Mouse (Mus musculus) adrenal gland, postnatal 36 days (tissue): ENCODE measurements around the gene Dnajb14. TPM values are rescaled to one million over a fixed set of nuclear protein-coding genes. Genes with fewer than 3 reads are reported as not detected.
"Not testable (repeated sequence)": the region's sequence is repeated elsewhere in the genome, so short reads cannot be mapped to it uniquely, and the experiment has no call there.

Experiments used
- DNase-seq, 2 experiments: peaks; one replicate each; pipeline ENCODE4 v3.0.0; 2021; ENCODE audit warnings: mixed read lengths in 1 of 2
- long read RNA-seq, 2 experiments: library from polyadenylated mRNA; stranded (forward); transcript quantifications; one replicate each; pipeline ENCODE4 v2.0.0; 2021; ENCODE audit warnings: borderline sequencing depth in 2 of 2
- total RNA-seq, 2 experiments: library from RNA; stranded (reverse); gene quantifications; 2 replicates each; pipeline ENCODE4 v1.2.3; 2021

The Dnajb14 gene
- total RNA-seq = 10 to 100 TPM; 20.6 to 21.1 TPM
- long read RNA-seq, experiment 1, full-length matches to known transcripts = 26 of 27 reads
- long read RNA-seq, experiment 1, partial matches to known transcripts = 0 of 27 reads
- long read RNA-seq, experiment 1, other reads (novel, unspliced or antisense) = 1 of 27 reads
- long read RNA-seq, experiment 2, full-length matches to known transcripts = 2 of 3 reads
- long read RNA-seq, experiment 2, partial matches to known transcripts = 0 of 3 reads
- long read RNA-seq, experiment 2, other reads (novel, unspliced or antisense) = 1 of 3 reads

GRCm38 (mm10) chr3:137867437-137868093 lies at the start of gene Dnajb14:
Gene Dnajb14 (plus strand): TSS chr3:137867675.
- DNase-seq = peak; percentile 82 to 90

DNA sequence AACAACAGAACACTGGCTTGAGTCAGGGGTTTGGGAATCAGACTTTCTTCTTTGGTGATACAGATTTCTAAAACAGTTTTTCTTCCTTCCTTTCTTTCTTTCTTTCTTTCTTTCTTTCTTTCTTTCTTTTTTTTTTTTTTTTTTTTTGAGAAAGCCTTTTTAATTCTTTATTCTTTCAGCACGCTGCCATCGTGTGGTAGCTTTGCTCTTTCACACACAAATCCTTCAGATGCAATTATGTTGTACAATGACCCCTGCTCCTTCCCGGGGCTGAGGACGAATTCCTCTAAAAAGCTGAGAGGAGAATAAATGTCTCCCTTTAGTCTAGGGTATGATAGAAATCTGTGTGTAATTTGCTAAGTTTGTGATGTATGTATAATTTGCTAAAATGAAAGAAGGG lies 48.8 kb upstream of the Dnajb14 start:
- no peak for DNase-seq

DNA sequence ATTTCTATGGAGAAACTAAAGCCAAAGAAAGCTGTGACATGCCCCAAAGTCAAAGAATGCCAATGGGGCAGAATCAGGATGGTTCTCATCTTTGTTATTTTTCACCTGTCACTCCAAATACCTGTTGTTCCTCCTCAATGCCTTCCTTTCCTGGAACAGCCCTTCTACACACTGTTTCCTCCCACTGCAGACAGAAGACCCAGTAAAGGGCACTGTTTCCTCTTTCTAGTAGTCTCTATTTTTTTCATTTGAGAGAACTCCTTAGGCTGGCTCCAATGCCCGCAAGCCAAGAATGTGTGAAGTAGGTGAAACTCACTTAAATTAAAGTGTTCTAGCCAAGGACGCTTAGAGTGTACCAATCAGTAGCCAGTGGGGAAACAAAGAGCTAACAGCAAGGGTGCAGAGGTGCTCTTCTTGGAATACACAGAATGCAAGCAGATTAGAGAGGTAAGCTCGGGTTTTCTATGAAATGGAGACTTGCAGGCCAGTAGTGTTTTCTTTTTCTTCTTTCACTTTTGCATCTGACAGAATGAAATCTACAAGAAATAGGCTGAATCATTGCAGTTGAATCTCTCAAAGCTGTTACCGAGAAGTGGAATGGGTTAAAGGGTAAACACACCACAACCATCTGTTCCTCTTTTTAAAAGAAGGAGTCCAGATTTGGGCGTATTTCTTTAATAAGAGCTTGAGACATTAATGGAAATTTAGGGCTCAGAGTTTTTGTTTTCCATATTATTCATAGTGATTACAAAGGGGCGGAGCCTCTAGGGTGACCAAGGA lies 46.6 kb upstream of the Dnajb14 start:
- no peak for DNase-seq

DNA sequence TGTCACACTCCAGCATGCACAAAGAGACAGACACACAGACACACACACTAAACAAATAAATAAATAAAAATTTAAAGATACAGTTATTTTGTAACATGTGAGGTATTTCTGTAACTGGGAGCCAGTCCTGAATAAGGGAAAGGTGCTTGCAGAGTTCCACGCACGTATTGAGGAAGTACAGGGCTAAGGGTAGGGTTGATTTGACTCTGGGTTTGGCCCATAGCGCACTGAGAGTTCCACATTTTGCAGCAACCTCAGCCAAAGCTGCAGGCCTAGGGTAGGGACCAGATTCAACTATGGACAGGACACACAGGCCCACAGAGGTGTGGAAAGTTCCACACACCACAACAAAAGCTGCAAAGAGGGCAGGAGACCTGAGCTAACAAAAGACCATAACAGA lies 44.2 kb upstream of the Dnajb14 start:
- no peak for DNase-seq

GRCm38 (mm10) chr3:137827678-137828077 lies 39.8 kb upstream of the Dnajb14 start:
- no peak for DNase-seq

DNA sequence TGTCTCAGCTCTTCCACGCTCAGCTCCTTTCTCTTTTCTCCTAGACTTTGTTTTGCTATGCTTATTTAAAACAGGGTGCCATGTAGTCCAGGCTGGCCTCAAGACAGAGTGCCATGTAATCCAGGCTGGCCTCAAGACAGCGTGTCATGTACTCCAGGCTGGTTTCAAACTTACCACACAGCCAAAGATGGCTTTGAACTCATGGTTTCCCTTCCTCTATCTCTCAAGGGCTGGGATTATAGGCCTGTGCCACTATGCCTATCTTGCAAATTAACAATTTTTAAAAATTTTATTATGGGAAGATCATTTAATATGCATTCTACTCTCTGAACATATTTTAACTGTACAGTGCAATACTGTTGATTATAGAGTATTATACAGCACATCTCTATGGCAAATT lies 36.3 kb upstream of the Dnajb14 start:
- no peak for DNase-seq

DNA sequence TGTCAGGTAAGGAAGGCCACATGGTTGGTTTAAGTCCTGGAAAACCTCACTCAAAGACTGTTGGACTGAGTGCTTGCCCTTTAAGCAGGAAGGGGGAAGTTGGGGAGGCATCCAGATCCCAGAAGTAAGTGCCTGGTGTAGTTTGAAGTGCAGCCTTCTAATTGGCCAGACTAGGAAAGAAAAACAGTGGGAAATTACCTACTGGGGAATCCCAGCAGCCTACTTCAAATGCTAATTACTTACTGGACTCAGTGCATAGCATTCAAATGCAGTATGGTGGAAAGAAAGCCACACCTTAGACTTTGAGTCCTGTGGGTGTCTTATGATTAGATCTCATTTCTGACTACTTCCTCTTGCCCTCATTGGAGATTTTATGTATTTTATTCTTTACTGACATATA lies 34.3 kb upstream of the Dnajb14 start:
- no peak for DNase-seq

- no peak for DNase-seq
Measured at GRCm38 (mm10) chr3:137833698-137834097, 33.8 kb upstream of the Dnajb14 start.

DNA sequence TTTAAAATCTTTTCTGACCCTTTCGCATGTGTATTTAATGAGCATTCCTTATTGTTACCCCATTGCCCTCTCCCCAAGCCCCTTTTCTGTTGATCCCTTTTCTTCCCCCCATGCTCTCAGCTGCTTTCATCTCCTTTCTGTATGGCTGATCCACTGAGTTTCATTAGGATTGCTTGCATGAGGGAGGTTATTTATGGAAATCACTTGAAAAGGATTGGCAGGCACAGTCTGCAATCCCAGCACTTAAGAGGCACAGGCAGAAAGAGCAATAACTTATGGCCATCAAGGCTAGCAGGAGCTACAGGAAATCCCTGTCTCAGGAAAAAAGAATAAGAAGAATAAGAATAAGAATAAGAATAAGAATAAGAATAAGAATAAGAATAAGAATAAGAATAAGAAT lies 30.9 kb upstream of the Dnajb14 start:
- no peak for DNase-seq

GRCm38 (mm10) chr3:137838160-137838559 lies 29.3 kb upstream of the Dnajb14 start:
- DNase-seq = no peak

GRCm38 (mm10) chr3:137842944-137843343 lies 24.5 kb upstream of the Dnajb14 start:
- DNase-seq = no peak

GRCm38 (mm10) chr3:137844263-137844662 lies 23.2 kb upstream of the Dnajb14 start:
- DNase-seq = no peak

GRCm38 (mm10) chr3:137846552-137846951 lies 20.9 kb upstream of the Dnajb14 start:
- no peak for DNase-seq

DNA sequence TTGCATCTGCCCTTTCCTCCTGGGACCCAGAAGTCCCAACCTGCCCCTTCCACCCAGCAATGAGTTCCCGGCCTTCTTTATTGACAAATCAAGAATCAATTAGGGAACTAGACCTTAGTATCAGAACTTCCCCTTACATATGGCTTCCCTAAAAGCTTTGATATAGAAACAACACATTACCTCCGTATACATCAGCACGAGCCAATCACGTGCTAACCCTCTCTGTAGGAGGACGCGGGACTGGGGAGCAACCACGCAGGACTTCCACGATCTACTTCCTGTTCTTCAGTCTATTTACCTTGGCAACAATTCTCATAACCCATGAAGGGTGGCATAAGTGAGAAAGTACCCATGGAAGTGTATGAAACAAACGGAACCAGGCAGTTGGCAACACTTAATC lies 19.1 kb upstream of the Dnajb14 start:
- DNase-seq = no peak

GRCm38 (mm10) chr3:137849697-137850096 lies 17.8 kb upstream of the Dnajb14 start:
- peak; percentile 7 for DNase-seq

DNA sequence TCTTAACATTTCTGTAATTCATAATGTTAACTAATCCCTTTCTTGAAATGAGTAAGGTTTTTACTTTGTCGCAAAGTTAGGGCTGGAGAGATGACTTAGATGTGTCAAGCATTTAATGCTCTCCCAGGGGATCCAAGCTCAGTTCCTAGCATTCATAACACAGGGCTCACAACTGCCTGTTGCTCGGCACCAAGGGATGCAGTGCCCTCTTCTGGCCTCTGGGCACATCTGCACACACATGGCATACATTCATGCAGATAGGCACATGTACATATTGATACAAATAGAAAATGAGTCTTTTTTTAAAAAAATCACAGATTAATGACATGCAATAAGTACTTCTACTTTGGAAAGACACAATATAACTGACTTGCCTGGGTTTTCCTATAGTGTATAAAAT lies 16.3 kb upstream of the Dnajb14 start:
- DNase-seq = no peak

DNA sequence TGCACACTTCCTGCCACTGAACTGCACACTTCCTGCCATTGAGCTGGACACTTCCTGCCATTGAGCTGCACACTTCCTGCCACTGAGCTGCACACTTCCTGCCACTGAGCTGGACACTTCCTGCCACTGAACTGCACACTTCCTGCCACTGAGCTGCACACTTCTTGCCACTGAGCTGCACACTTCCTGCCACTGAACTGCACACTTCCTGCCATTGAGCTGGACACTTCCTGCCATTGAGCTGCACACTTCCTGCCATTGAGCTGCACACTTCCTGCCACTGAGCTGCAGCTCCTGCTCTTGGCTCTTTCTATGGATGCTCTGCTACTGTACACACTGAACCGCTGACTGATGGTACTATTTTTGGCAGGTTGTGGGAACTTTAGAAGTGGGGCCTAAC lies 14.5 kb upstream of the Dnajb14 start:
- DNase-seq = not testable (repeated sequence)

GRCm38 (mm10) chr3:137855328-137855727 lies 12.1 kb upstream of the Dnajb14 start:
- DNase-seq = no peak

- no peak for DNase-seq
Measured at GRCm38 (mm10) chr3:137856061-137856460, 11.4 kb upstream of the Dnajb14 start.

DNA sequence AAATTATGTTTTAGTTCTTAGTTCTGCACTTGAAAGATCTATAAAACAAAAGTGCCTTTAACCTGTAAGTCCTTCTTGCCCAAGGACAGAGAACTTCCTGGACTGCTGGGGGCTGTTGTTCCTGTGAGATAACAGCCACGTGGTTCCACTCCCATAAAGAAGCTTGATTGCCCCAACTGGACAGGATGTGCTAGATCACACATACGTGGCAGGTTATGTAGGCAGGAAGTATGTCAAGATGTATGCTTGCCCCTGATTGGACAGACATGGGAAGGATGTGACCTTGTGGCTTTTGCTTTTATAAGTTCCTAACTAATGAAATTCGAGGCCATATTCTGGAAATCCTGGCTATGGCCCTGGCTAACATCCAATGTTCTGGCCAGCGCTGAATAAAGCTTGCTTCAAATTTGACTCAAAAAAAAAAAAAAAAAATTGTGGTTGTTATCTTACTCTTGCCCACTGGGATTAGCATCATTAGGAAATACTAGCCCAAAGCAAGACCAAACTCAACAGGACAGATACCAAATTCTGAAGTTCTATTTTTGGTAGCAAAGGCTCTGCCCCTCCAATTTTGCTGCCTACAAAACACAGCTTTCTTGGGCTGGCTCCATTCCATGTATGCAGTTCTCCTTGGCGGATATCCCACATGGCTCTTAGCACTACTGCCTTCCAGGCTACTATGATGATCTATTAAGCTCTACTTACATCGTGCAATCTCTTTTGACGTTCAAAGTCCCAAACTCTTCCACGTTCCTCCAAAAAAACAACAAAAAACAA lies 6.9 kb upstream of the Dnajb14 start:
- DNase-seq = peak; percentile 20 to 23

DNA sequence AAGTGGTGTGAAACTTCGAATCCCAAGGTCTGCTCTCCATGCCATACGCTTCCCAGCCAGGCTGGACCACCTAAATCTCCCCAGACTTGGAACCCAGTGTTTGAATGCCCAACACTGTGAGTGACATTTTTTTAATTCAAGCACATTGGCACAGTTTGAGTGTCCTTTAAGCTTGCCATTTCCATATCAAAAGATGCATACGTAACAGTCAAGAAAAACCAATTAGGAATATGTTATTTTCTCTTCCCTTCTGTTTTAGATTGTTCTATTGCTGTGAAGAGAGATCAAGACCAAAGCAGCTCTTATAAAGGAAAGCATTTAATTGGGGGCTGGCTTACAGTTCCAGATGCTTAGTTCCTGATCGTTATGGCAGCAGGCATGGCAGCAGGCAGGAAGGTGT lies 6.0 kb upstream of the Dnajb14 start:
- DNase-seq = no peak

- no peak for DNase-seq
Measured at GRCm38 (mm10) chr3:137862600-137862999, 4.9 kb upstream of the Dnajb14 start.
